Mouse (Mus musculus): ENCODE results near the gene Cd38. TPM values are rescaled to one million over a fixed set of nuclear protein-coding genes. Genes with fewer than 3 reads are reported as not detected.

The Cd38 gene
- polyA plus RNA-seq, 1 experiment = 22.2 TPM

- 81% methylated on average over 4 of the region's 4 CpGs for WGBS
- H3K4me3 ChIP-seq (replicated peaks; ENCODE audit: extremely low read depth, low read depth, low read length) = no peak overlapping the region
- no peak for TF ChIP-seq POLR2A (IDR thresholded peaks at IDR 0.05; ENCODE audit: borderline replicate concordance, extremely low read depth, low read depth, low read length)
- TF ChIP-seq CTCF (IDR thresholded peaks at IDR 0.05; ENCODE audit: insufficient read depth, low read length) = no peak
- no peaks in the 10 kb centered on the region for H3K4me1 ChIP-seq (ENCODE audit: control insufficient read depth, insufficient read depth, low read length)
- no peak for DNase-seq
Observed at GRCm38 (mm10) chr5:43915261-43915886, 47.0 kb downstream of the Cd38 start.

- 92% methylated on average over 11 of the region's 11 CpGs for WGBS
- no peak overlapping the region for H3K4me3 ChIP-seq (replicated peaks; ENCODE audit: extremely low read depth, low read depth, low read length)
- TF ChIP-seq POLR2A (IDR thresholded peaks at IDR 0.05; ENCODE audit: borderline replicate concordance, extremely low read depth, low read depth, low read length) (no peak), CTCF (IDR thresholded peaks at IDR 0.05; ENCODE audit: insufficient read depth, low read length) (no peak)
- H3K4me1 ChIP-seq (ENCODE audit: control insufficient read depth, insufficient read depth, low read length) = no peaks in the 10 kb centered on the region
- DNase-seq = no peak
Observed at GRCm38 (mm10) chr5:43921877-43922276, 53.5 kb downstream of the Cd38 start.

DNA sequence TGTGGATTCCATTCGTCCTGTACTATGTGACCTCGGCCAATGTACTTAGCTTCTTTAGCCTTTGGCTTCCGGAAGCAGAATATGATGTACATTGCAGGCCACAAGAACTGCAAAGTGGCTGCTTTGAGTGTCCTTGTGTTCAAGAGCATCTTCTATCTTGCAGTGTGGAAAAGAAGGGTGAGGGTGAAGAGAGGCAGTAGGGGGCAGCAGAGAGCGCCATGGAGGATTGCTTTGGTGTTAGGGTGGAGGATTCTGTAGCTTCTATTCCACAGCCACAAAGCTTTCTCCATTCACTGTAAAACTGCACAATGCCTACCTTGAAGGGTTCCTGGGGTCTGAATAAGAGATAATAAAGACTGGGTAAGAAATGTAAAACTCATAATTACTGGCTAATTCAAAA lies 55.6 kb downstream of the Cd38 start:
- TF ChIP-seq CTCF (IDR thresholded peaks at IDR 0.05; ENCODE audit: insufficient read depth, low read length) (peak; percentile 84), POLR2A (IDR thresholded peaks at IDR 0.05; ENCODE audit: borderline replicate concordance, extremely low read depth, low read depth, low read length) (no peak)
- Histone ChIP-seq H3K4me3 (replicated peaks; ENCODE audit: extremely low read depth, low read depth, low read length) (no peak overlapping the region), H3K4me1 (ENCODE audit: control insufficient read depth, insufficient read depth, low read length) (no peaks in the 10 kb centered on the region)
- 26% methylated on average over 4 of the region's 4 CpGs for WGBS
- DNase-seq = peak; percentile 72

DNA sequence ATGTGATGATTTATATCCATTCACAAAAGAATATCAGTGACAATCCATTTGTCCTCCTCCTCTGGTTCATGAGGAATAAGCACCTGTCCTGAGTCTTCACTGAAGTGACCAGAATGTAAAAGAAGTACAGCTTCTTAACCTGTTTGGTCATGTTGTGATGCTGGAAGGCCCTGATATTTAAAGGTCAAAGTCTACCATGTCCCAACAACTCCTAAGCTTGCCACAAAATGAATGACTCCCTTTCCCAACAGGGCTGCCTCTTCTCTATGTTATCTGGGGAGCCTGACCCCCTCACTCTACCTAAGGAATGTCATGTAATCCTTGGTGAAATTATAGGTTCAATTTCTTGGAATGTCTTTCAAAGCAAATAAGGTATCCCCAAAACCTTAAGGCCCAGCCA lies 59.4 kb downstream of the Cd38 start:
- Histone ChIP-seq H3K4me1 (ENCODE audit: control insufficient read depth, insufficient read depth, low read length) (no peaks in the 10 kb centered on the region), H3K4me3 (replicated peaks; ENCODE audit: extremely low read depth, low read depth, low read length) (no peak overlapping the region)
- TF ChIP-seq CTCF (IDR thresholded peaks at IDR 0.05; ENCODE audit: insufficient read depth, low read length) (no peak), POLR2A (IDR thresholded peaks at IDR 0.05; ENCODE audit: borderline replicate concordance, extremely low read depth, low read depth, low read length) (no peak)
- no peak for DNase-seq

GRCm38 (mm10) chr5:43933269-43933668 lies 64.9 kb downstream of the Cd38 start:
- Histone ChIP-seq H3K4me3 (replicated peaks; ENCODE audit: extremely low read depth, low read depth, low read length) (no peak overlapping the region), H3K4me1 (ENCODE audit: control insufficient read depth, insufficient read depth, low read length) (no peaks in the 10 kb centered on the region)
- 38% methylated on average over 2 of the region's 2 CpGs for WGBS
- no peak for TF ChIP-seq CTCF (IDR thresholded peaks at IDR 0.05; ENCODE audit: insufficient read depth, low read length)
- no peak for TF ChIP-seq POLR2A (IDR thresholded peaks at IDR 0.05; ENCODE audit: borderline replicate concordance, extremely low read depth, low read depth, low read length)
- no peak for DNase-seq

- DNase-seq = peak; percentile 6
- TF ChIP-seq CTCF (IDR thresholded peaks at IDR 0.05; ENCODE audit: insufficient read depth, low read length) (no peak), POLR2A (IDR thresholded peaks at IDR 0.05; ENCODE audit: borderline replicate concordance, extremely low read depth, low read depth, low read length) (no peak)
- Histone ChIP-seq H3K4me3 (replicated peaks; ENCODE audit: extremely low read depth, low read depth, low read length) (no peak overlapping the region), H3K4me1 (ENCODE audit: control insufficient read depth, insufficient read depth, low read length) (peaks cover 4% of the 10 kb centered on the region; the same call in 1 of the 2 replicates)
- WGBS = 36% methylated on average over 9 of the region's 9 CpGs
Observed at GRCm38 (mm10) chr5:43947330-43947977, 79.1 kb downstream of the Cd38 start.

- DNase-seq = peak; percentile 82
- WGBS = 1% methylated on average over 27 of the region's 27 CpGs
- TF ChIP-seq CTCF (IDR thresholded peaks at IDR 0.05; ENCODE audit: insufficient read depth, low read length) (no peak), POLR2A (IDR thresholded peaks at IDR 0.05; ENCODE audit: borderline replicate concordance, extremely low read depth, low read depth, low read length) (peak; percentile 33; the same call in 1 of the 2 replicates)
- peaks cover 4% of the 10 kb centered on the region; the same call in 1 of the 2 replicates for H3K4me1 ChIP-seq (ENCODE audit: control insufficient read depth, insufficient read depth, low read length)
- H3K4me3 ChIP-seq (replicated peaks; ENCODE audit: extremely low read depth, low read depth, low read length) = peak overlapping the region; percentile 18
Observed at GRCm38 (mm10) chr5:43948111-43948743, 79.9 kb downstream of the Cd38 start.

GRCm38 (mm10) chr5:43948748-43949275 lies 80.5 kb downstream of the Cd38 start:
- 2% methylated on average over 8 of the region's 8 CpGs for WGBS
- H3K4me3 ChIP-seq (replicated peaks; ENCODE audit: extremely low read depth, low read depth, low read length) = no peak overlapping the region
- peaks cover 4% of the 10 kb centered on the region; the same call in 1 of the 2 replicates for H3K4me1 ChIP-seq (ENCODE audit: control insufficient read depth, insufficient read depth, low read length)
- peak; percentile 54 for DNase-seq
- TF ChIP-seq CTCF (IDR thresholded peaks at IDR 0.05; ENCODE audit: insufficient read depth, low read length) (no peak), POLR2A (IDR thresholded peaks at IDR 0.05; ENCODE audit: borderline replicate concordance, extremely low read depth, low read depth, low read length) (no peak)

- DNase-seq = no peak
- no peaks in the 10 kb centered on the region for H3K4me1 ChIP-seq (ENCODE audit: control insufficient read depth, insufficient read depth, low read length)
- TF ChIP-seq POLR2A (IDR thresholded peaks at IDR 0.05; ENCODE audit: borderline replicate concordance, extremely low read depth, low read depth, low read length) = no peak
- no peak for TF ChIP-seq CTCF (IDR thresholded peaks at IDR 0.05; ENCODE audit: insufficient read depth, low read length)
- WGBS = 62% methylated on average over 1 of the region's 1 CpGs
- no peak overlapping the region for H3K4me3 ChIP-seq (replicated peaks; ENCODE audit: extremely low read depth, low read depth, low read length)
Observed at GRCm38 (mm10) chr5:43953241-43953640, 84.9 kb downstream of the Cd38 start.

All from lung, adult 2 months (tissue).